Mouse (Mus musculus) cerebellum, adult 9-10 months (tissue): ENCODE data around the gene Zfp219.
A peak's percentile ranks its signal among the peaks of the same experiment; 100 is the strongest.

ENCODE experiments used
- DNase-seq: peaks from one replicate; pipeline ENCODE4 v3.0.0; 2022

Zfp219 gene

DNA sequence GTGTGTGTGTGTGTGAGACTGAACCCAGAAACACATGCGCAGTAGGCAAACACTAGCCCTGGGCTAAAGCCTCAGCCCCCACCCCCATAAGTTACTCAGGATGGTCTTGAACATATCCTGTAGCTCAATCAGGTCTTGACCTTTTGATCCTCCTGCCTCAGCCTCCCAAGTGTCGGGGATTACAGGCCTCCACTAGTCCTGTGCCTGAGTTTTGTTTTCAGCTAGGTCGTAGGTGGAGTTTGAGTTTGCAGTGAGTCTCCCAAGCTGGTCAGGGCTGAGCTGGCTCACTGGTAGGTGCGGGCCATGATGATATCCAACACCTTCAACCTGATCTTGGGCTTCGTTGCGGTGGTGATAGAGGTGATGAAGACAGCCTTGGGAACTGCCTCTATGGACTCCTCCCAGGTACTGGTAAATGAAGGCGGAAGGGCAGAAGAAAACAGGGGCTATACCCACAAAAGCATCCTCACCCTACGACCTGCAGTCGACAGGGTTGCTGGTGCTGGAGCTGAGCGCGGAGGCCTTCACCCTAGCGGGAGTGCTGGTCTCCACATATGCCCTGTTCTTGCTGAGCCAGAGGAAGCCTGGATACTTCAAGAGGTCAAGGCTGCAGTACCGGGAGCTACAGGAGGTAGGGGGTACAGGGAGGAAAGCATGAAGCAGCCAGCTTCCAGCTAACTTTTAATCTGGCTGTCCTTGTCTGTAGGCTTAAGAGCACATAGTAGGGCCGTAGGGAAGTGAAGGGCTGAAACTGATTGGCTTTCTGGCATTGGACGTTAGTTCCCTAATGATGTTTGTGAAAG lies 2.1 kb downstream of the Zfp219 start:
- DNase-seq = peak; percentile 70

DNA sequence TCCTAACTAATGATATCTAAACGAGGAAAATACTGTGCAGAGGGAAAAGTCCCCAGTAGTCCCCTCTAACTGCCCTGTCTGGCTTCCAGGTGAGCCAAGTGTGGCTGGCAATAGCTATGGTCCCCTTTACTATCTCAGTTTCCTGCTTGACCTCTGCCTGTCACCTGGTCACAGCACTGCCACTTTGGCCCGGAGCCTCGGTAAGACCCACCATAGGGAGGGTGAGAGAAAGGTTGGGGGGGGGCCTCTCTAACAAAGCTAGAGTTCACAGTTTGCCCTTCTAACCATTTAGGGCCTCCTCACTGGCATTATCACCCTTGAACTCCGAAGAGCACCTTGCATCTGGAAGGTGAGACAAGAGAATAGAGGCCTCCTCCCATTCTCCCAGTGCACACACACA lies 2.9 kb downstream of the Zfp219 start:
- DNase-seq = peak; percentile 61

GRCm38 (mm10) chr14:52016625-52017405 lies 3.7 kb downstream of the Zfp219 start:
- DNase-seq = peak; percentile 48

GRCm38 (mm10) chr14:52015445-52016100 lies 5.0 kb downstream of the Zfp219 start, which contains the start of gene Tmem253:
Gene Tmem253 (plus strand): TSS chr14:52015658.
- DNase-seq = peak; percentile 58

DNA sequence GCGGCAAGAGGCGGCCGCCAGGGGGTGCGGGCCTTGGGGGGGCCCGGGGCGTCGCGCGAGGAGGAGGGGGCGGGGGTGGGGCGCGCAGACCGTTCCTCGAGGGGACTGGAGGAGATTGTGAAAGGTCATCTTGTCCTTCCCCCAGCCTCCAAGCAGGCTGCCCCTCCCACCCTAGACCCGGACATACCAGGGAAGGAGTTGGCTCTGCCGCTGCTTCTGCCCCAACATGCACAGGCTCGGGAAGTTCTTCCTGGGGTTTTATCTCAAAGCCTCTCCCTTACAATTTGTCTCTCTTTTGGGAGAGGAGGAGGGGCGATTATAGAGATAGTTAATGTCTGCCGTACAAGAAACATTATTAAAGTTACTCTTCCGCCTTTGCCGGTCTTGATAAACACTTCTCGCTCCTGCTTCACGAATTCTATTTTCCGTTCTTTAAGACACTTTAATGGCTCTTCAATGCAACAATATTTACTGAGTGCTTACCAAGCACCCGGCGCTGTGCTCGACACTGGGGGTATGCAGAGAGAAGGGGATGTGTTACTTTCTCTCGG lies 5.7 kb downstream of the Zfp219 start:
- peak; percentile 72 for DNase-seq

DNA sequence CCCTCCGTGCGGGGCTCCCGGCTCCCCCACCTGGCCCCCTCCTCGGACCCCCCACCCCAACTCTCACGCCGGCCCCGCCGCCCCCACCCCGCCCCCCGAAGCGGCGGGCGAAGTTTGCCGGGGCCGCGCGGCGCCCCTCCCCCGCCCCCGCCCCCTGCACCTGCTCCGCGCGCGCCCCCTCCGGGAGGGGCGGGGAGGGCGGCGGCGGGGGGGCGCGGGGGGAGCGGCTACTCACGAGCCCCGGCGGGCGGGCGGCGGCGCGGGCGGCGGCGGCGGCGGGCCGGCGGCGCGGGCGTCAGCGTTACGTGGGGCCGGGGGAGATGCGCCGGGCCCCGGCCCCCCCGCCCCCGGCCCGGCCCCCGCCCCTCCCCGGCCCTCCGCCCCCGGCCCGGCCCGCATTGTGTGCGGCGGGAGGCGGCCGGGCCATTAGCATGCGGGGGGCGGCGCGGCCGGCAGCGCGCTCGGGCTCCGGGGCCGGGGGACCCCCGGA lies 6.2 kb downstream of the Zfp219 start:
- DNase-seq = no peak

DNA sequence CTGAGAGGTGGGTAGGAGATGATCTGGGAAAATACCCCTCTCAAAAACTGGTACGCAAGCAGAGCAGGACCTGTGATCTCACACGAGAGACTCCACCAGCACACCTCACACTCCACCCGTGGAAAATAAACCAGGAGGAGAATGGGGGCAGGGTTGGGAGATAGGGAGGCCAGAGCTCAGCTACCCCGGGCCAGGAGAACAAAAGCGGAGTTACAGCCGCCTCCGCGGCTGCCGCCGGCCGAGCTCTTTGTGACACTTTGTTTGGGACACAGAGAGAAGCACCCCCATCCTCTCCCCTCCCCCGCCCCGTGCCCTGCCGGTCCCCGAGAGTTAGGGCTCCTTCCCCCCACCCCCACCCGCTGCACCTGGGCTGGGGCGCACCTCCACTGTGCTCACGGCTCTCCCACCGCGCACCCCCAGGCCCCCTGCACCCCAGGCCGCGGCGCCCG lies 6.7 kb downstream of the Zfp219 start:
- DNase-seq = peak; percentile 76

- DNase-seq = peak; percentile 72
Observed at GRCm38 (mm10) chr14:52013021-52013610, 7.4 kb downstream of the Zfp219 start.

DNA sequence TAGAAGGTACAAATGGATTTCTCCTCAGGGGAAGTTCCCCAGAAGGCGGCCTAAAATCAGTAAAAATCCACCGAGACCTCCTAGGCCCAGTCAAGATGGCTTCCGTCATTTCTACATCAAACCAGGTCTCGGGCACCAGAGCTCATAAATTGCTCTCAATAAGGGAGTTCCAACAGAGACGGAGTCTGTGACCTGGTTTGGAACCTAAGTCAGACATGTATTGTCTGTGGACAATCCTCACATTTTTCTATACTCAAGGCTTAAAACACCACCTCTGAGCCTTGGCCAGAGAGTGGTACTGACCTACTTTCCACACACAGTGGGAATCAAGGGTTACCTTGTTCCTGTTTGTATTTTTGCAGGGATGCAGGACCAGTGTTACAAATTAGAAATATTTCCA lies 8.0 kb downstream of the Zfp219 start:
- no peak for DNase-seq

- peak; percentile 98 for DNase-seq
Observed at GRCm38 (mm10) chr14:52012085-52012484, 8.4 kb downstream of the Zfp219 start.

GRCm38 (mm10) chr14:52011683-52012082 lies 8.8 kb downstream of the Zfp219 start:
- DNase-seq = no peak

DNA sequence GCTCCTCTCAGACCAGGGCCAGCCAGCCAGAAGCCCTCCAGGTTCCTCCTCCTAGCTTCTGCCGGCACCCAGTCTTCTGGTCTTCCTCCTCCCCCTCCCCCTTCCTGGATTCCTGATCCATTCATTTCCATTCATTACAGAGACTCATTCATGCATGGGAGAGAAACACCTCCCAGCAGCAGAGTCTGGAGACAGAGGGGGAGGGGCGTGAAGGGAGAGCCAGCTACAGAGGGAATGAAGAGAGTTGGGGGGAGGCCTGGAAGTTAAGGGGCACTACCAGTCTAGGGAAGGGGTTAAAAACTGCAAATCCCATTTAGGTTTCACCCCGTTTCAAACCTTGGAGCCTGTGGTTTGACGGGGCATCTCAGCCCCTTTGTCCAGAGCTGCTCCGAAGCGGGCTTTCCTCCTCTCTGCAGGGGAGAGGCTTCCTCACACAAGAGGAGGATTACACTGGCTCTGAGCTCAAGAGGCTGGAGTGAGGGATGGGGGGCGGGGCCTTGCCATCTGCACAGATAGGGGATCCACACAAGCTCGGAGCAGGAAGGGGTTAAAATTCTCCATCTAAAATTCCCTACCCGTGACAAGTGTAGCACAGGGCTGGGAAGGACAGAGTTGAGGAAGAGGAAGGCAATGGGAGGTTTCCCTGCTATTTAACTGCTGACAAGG lies 10.0 kb downstream of the Zfp219 start:
- peak; percentile 83 for DNase-seq

- peak; percentile 63 for DNase-seq
Observed at GRCm38 (mm10) chr14:52009841-52010240, 10.7 kb downstream of the Zfp219 start.

- peak; percentile 48 for DNase-seq
Observed at GRCm38 (mm10) chr14:52009361-52009760, 11.2 kb downstream of the Zfp219 start.

GRCm38 (mm10) chr14:52008321-52009203 lies 12.0 kb downstream of the Zfp219 start:
- peak; percentile 96 for DNase-seq

- DNase-seq = peak; percentile 47
Observed at GRCm38 (mm10) chr14:52006771-52007170, 13.8 kb downstream of the Zfp219 start.

DNA sequence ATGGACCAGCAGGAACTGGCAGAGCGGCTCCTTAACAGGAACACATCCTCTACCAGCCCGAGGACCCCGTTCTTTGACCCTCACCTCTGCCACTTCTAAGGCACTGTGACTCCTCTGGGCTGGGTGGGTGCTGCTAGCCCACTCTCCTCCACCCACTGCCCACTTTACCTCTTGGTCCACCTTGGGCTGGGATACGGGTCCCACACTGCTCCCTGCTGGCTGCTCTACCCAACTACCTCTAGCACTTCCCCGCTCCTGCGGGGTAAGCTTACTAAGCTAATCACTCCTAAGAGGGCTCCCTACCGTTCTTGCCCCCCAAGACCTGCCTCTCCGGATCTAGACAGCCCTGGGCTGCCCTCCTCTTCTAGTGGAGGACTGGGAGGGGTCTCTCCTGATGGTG lies 14.3 kb downstream of the Zfp219 start:
- DNase-seq = peak; percentile 53

- DNase-seq = no peak
Observed at GRCm38 (mm10) chr14:52005616-52006015, 14.9 kb downstream of the Zfp219 start.

GRCm38 (mm10) chr14:52005141-52005540 lies 15.4 kb downstream of the Zfp219 start:
- DNase-seq = no peak

DNA sequence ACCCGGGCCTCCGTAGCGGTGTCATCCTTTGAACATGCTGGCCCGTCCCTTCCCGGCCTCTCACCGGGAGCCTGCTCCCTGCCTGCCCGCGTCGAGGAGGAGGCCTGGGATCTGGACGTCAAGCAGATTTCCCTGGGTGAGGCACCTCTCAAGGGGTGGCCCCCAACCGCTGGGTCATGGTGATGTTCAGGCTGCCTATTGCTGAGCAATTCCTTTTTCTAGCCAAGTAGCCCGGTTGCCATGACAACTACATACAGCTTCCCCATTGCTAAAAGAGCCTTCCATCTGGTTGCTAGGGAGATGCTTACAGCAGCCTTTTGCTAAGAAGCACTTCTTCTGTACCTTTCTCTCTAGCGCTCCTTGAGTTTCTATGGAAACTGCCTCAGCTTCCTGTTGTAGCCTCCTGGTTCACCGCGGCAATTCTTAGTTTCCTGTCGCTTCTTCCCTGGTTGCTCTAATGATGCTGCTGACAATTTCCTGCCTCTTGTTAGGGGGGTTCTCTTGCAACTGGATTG lies 16.5 kb downstream of the Zfp219 start:
- peak; percentile 83 for DNase-seq

- peak; percentile 15 for DNase-seq
Observed at GRCm38 (mm10) chr14:51997483-51997882, 23.1 kb downstream of the Zfp219 start.
